ENCODE assay signal across 9 mouse cellular contexts in genomic region chr1:74249331-74249980, GRCm38 (mm10). TPM values are rescaled to one million over a fixed set of nuclear protein-coding genes. Genes with fewer than 3 reads are reported as not detected.
DNase-seq lines count a peak whose midpoint lies in the region; ATAC-seq lines count a peak whose summit lies in the region.
"Had no signal": no experiment of that assay in that cellular context is flagged by ENCODE, and none has a peak within 500 bp of the region (broad histone marks: within the 10 kb centered on the region; RNA-seq: fewer than 3 reads in every experiment).

No protein-coding gene starts in this region.

- intact Hi-C loops in gastrocnemius, postnatal 36 days (cut with DNase I): no loop called here

- 55% methylated on average over 5 of the region's 5 CpGs for WGBS in limb, embryonic 12.5 days
- 83% methylated on average over 5 of the region's 5 CpGs for WGBS in limb, embryonic 10.5 days
- 64% methylated on average over 5 of the region's 5 CpGs for WGBS in embryonic facial prominence, embryonic 15.5 days
- WGBS in kidney, embryonic 15.5 days: 41% methylated on average over 5 of the region's 5 CpGs

- no peak for ATAC-seq in limb, embryonic 12.5 days (ENCODE audit: insufficient number of reproducible peaks, insufficient read depth, low FRiP score, low TSS enrichment, low read depth)
- no peak for ATAC-seq in embryonic facial prominence, embryonic 15.5 days (ENCODE audit: insufficient number of reproducible peaks, low FRiP score, low TSS enrichment, low read depth)
- ATAC-seq in kidney, embryonic 15.5 days (replicated peaks; ENCODE audit: low FRiP score): peak; percentile 86

- H3K4me1 ChIP-seq in limb, embryonic 12.5 days (replicated peaks): peaks cover 15% of the 10 kb centered on the region; the same call in 1 of the 2 replicates
- peaks cover 11% of the 10 kb centered on the region; the same call in 1 of the 2 replicates for H3K4me1 ChIP-seq in limb, embryonic 10.5 days
- H3K4me1 ChIP-seq in embryonic facial prominence, embryonic 15.5 days: 0 out of 2 replicates have a peak, but pooled peaks cover 11% of the 10 kb centered on the region
- H3K4me1 ChIP-seq in kidney, embryonic 15.5 days: peaks cover 38% of the 10 kb centered on the region

- H3K9ac ChIP-seq in limb, embryonic 12.5 days (replicated peaks): no peak overlapping the region
- H3K9ac ChIP-seq in embryonic facial prominence, embryonic 15.5 days: no peak overlapping the region
- no peak overlapping the region for H3K9ac ChIP-seq in kidney, embryonic 15.5 days

- H3K9me3 ChIP-seq in limb, embryonic 12.5 days: no peaks in the 10 kb centered on the region
- H3K9me3 ChIP-seq in limb, embryonic 10.5 days (replicated peaks): no peaks in the 10 kb centered on the region
- no peaks in the 10 kb centered on the region for H3K9me3 ChIP-seq in embryonic facial prominence, embryonic 15.5 days (replicated peaks)
- H3K9me3 ChIP-seq in kidney, embryonic 15.5 days (replicated peaks): no peaks in the 10 kb centered on the region

- H3K27me3 ChIP-seq in limb, embryonic 12.5 days: no peaks in the 10 kb centered on the region
- no peaks in the 10 kb centered on the region for H3K27me3 ChIP-seq in limb, embryonic 10.5 days (ENCODE audit: low read depth, poor library complexity, severe bottlenecking)
- H3K27me3 ChIP-seq in embryonic facial prominence, embryonic 15.5 days: no peaks in the 10 kb centered on the region
- no peaks in the 10 kb centered on the region for H3K27me3 ChIP-seq in kidney, embryonic 15.5 days

- DNase-seq in limb, embryonic 10.5 days (ENCODE audit: low spot score): no peak
- DNase-seq in lung, postnatal 36 days: peak; percentile 54
- no peak for DNase-seq in gastrocnemius, postnatal 36 days
- no peak for DNase-seq in spleen, postnatal 4 days (ENCODE audit: low spot score in 2 of 2)
- DNase-seq in frontal cortex, postnatal 25 days (ENCODE audit: low spot score in 2 of 2): no peak
- DNase-seq: cerebellum, postnatal 25 days had no signal

- H3K36me3 ChIP-seq in limb, embryonic 12.5 days: peaks cover 85% of the 10 kb centered on the region
- peaks cover 87% of the 10 kb centered on the region for H3K36me3 ChIP-seq in limb, embryonic 10.5 days
- H3K36me3 ChIP-seq in embryonic facial prominence, embryonic 15.5 days: peaks cover 46% of the 10 kb centered on the region
- H3K36me3 ChIP-seq in kidney, embryonic 15.5 days: peaks cover 70% of the 10 kb centered on the region

- H3K4me2 ChIP-seq in limb, embryonic 12.5 days: no peak overlapping the region
- no peak overlapping the region for H3K4me2 ChIP-seq in embryonic facial prominence, embryonic 15.5 days (replicated peaks)
- peak overlapping the region; percentile 24; the same call in 1 of the 2 replicates for H3K4me2 ChIP-seq in kidney, embryonic 15.5 days

- no peak overlapping the region for H3K4me3 ChIP-seq in limb, embryonic 12.5 days (replicated peaks)
- H3K4me3 ChIP-seq in limb, embryonic 10.5 days: no peak overlapping the region
- H3K4me3 ChIP-seq in embryonic facial prominence, embryonic 15.5 days (replicated peaks): no peak overlapping the region
- no peak overlapping the region for H3K4me3 ChIP-seq in kidney, embryonic 15.5 days (replicated peaks)

- H3K27ac ChIP-seq in limb, embryonic 12.5 days: peak overlapping the region; percentile 47; the same call in 1 of the 2 replicates
- H3K27ac ChIP-seq in limb, embryonic 10.5 days: no peak overlapping the region
- peak overlapping the region; percentile 68 for H3K27ac ChIP-seq in embryonic facial prominence, embryonic 15.5 days (replicated peaks)
- peak overlapping the region; percentile 91 for H3K27ac ChIP-seq in kidney, embryonic 15.5 days

RNA-seq across cellular contexts. Expression of gene Arpc2, which starts 13.6 kb away (rescaled TPM):
- 343 and 345 TPM in 2 replicates for polyA plus RNA-seq in limb, embryonic 12.5 days (2016; fragmentation: Nextera tagmentation; extraction: Ambion mirVana)
- 355 and 369 TPM in 2 replicates for polyA plus RNA-seq in limb, embryonic 10.5 days (2016; fragmentation: Nextera tagmentation; extraction: Ambion mirVana)
- 401 and 415 TPM in 2 replicates for polyA plus RNA-seq in embryonic facial prominence, embryonic 15.5 days (2015; fragmentation: Nextera tagmentation; extraction: Ambion mirVana)
- 446 and 449 TPM in 2 replicates for polyA plus RNA-seq in kidney, embryonic 15.5 days (2015; fragmentation: Nextera tagmentation; extraction: Ambion mirVana)
- 10 to 100 TPM; 56.1 to 65.1 TPM for total RNA-seq in gastrocnemius, postnatal 36 days (2021)

RNA-seq across cellular contexts. Expression of gene Gpbar1, which starts 28.9 kb away (rescaled TPM):
- 0.19 TPM in 1 of 2 replicates, not detected in the other for polyA plus RNA-seq in limb, embryonic 12.5 days (2016; fragmentation: Nextera tagmentation; extraction: Ambion mirVana)
- 0.26 TPM in 1 of 2 replicates, not detected in the other for polyA plus RNA-seq in limb, embryonic 10.5 days (2016; fragmentation: Nextera tagmentation; extraction: Ambion mirVana)
- polyA plus RNA-seq in embryonic facial prominence, embryonic 15.5 days (2015; fragmentation: Nextera tagmentation; extraction: Ambion mirVana): not detected in 2 replicates
- polyA plus RNA-seq in kidney, embryonic 15.5 days (2015; fragmentation: Nextera tagmentation; extraction: Ambion mirVana): 1.7 and 2.1 TPM in 2 replicates
- total RNA-seq in gastrocnemius, postnatal 36 days (2021): not detected

RNA-seq across cellular contexts. Expression of gene Aamp, which starts 35.1 kb away (rescaled TPM):
- polyA plus RNA-seq in limb, embryonic 12.5 days (2016; fragmentation: Nextera tagmentation; extraction: Ambion mirVana): 202 and 212 TPM in 2 replicates
- 263 and 272 TPM in 2 replicates for polyA plus RNA-seq in limb, embryonic 10.5 days (2016; fragmentation: Nextera tagmentation; extraction: Ambion mirVana)
- polyA plus RNA-seq in embryonic facial prominence, embryonic 15.5 days (2015; fragmentation: Nextera tagmentation; extraction: Ambion mirVana): 247 and 256 TPM in 2 replicates
- 267 and 283 TPM in 2 replicates for polyA plus RNA-seq in kidney, embryonic 15.5 days (2015; fragmentation: Nextera tagmentation; extraction: Ambion mirVana)
- 10 to 100 TPM; 64.7 to 71.3 TPM for total RNA-seq in gastrocnemius, postnatal 36 days (2021)

RNA-seq across cellular contexts. Expression of gene Pnkd, which starts 35.3 kb away (rescaled TPM):
- polyA plus RNA-seq in limb, embryonic 12.5 days (2016; fragmentation: Nextera tagmentation; extraction: Ambion mirVana): 106 TPM in 2 replicates
- polyA plus RNA-seq in limb, embryonic 10.5 days (2016; fragmentation: Nextera tagmentation; extraction: Ambion mirVana): 113 and 121 TPM in 2 replicates
- 120 and 130 TPM in 2 replicates for polyA plus RNA-seq in embryonic facial prominence, embryonic 15.5 days (2015; fragmentation: Nextera tagmentation; extraction: Ambion mirVana)
- 138 and 139 TPM in 2 replicates for polyA plus RNA-seq in kidney, embryonic 15.5 days (2015; fragmentation: Nextera tagmentation; extraction: Ambion mirVana)
- 10 to 100 TPM; 53.4 to 54.8 TPM for total RNA-seq in gastrocnemius, postnatal 36 days (2021)

RNA-seq across cellular contexts. Expression of gene Cxcr1, which starts 55.0 kb away (rescaled TPM):
- not detected in 2 replicates for polyA plus RNA-seq in limb, embryonic 12.5 days (2016; fragmentation: Nextera tagmentation; extraction: Ambion mirVana)
- 0.10 TPM in 1 of 2 replicates, not detected in the other for polyA plus RNA-seq in limb, embryonic 10.5 days (2016; fragmentation: Nextera tagmentation; extraction: Ambion mirVana)
- not detected in 2 replicates for polyA plus RNA-seq in embryonic facial prominence, embryonic 15.5 days (2015; fragmentation: Nextera tagmentation; extraction: Ambion mirVana)
- not detected in 2 replicates for polyA plus RNA-seq in kidney, embryonic 15.5 days (2015; fragmentation: Nextera tagmentation; extraction: Ambion mirVana)
- total RNA-seq in gastrocnemius, postnatal 36 days (2021): not detected
